Mouse (Mus musculus): ENCODE measurements around the gene Dcaf6.

DNA sequence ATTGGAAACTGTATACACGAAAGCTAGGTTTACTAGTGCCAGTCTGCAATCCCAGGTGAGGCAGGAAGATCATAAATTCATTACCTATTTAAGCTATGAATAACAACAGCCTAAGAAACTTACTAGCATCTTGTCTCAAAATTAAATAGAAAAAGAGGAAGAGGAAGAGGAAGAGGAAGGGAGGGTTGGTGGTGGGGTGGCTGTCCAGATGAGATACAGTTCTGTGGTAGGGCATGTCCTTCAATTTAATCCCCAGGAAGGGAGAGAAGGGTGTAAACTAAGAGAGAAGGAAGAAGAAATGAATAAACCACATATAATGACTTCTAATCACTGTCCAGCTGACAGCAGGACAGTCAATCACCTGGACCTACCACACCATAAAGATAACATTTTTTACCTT lies 67.2 kb downstream of the Dcaf6 start:
- TF ChIP-seq CTCF (IDR thresholded peaks at IDR 0.05; ENCODE audit: borderline replicate concordance, insufficient read depth, low read length), result no peak
- no peak for TF ChIP-seq POLR2A (IDR thresholded peaks at IDR 0.05; ENCODE audit: low read depth, low read length)

Data from embryonic fibroblast, embryonic 13.5 days (primary cell).